Mouse (Mus musculus) kidney, embryonic 16.5 days (tissue): ENCODE results near the gene Crygs. TPM values are rescaled to one million over a fixed set of nuclear protein-coding genes. Genes with fewer than 3 reads are reported as not detected.
"Not testable (repeated sequence)": the region's sequence is repeated elsewhere in the genome, so short reads cannot be mapped to it uniquely, and the experiment has no call there.

Source experiments
- ATAC-seq: fragments of 200-750 bp; cut with Nextera tagmentation; 2 replicates; pipeline ENCODE4 v1.8.0; 2017; ENCODE audit warnings: moderate TSS enrichment; ENCODE audit not compliant: low FRiP score, low TSS enrichment
- H3K27ac ChIP-seq: fragments of 300-500 bp; sonication (generic); 2 replicates; pipeline ENCODE4 v1.5.1; 2014; ENCODE audit warnings: low read length
- H3K27me3 ChIP-seq: fragments of 300-500 bp; sonication (generic); 2 replicates; pipeline ENCODE4 v1.6.1; 2014; ENCODE audit warnings: low read length, control low read depth, mixed read lengths; ENCODE audit not compliant: insufficient read depth
- H3K36me3 ChIP-seq: fragments of 300-500 bp; sonication (generic); 2 replicates; pipeline ENCODE4 v1.6.1; 2014; ENCODE audit warnings: low read length, control low read depth, mixed read lengths; ENCODE audit not compliant: insufficient read depth
- H3K4me1 ChIP-seq: fragments of 300-500 bp; sonication (generic); 2 replicates; pipeline ENCODE4 v1.6.1; 2014; ENCODE audit warnings: low read length, control low read depth, mixed read lengths; ENCODE audit not compliant: insufficient read depth
- H3K4me2 ChIP-seq: fragments of 300-500 bp; sonication (generic); replicated peaks from 2 replicates; pipeline ENCODE4 v1.6.1; 2014; ENCODE audit warnings: low read depth, low read length
- H3K4me3 ChIP-seq: fragments of 300-500 bp; sonication (generic); 2 replicates; pipeline ENCODE4 v1.5.1; 2014; ENCODE audit warnings: mild to moderate bottlenecking, low read length
- H3K9ac ChIP-seq: fragments of 300-500 bp; sonication (generic); replicated peaks from 2 replicates; pipeline ENCODE4 v1.6.1; 2014; ENCODE audit warnings: low read length
- H3K9me3 ChIP-seq: fragments of 300-500 bp; sonication (generic); 2 replicates; pipeline ENCODE4 v1.6.1; 2016; ENCODE audit warnings: low read length, control low read depth
- WGBS: fragments of 180-500 bp; shearing (Covaris S2); extraction: QIAGEN DNeasy Blood & Tissue Kit; methylation state at CpG from one replicate; pipeline ENCODE4 v1.1.7; 2014; 5-methylcytosine and 5-hydroxymethylcytosine counted together
- polyA plus RNA-seq: library from polyadenylated mRNA; unstranded; fragments of >200 nt; fragmentation: Nextera tagmentation; extraction: Ambion mirVana; gene quantifications from 2 replicates; pipeline ENCODE4 v1.2.1, GENCODE M21; 2015

Gene Crygs
- polyA plus RNA-seq, 1 experiment from 2014 or later, result 0.31 TPM

- no peak for ATAC-seq
- no peak overlapping the region for H3K27ac ChIP-seq
- no peak overlapping the region for H3K4me3 ChIP-seq
- H3K4me1 ChIP-seq, result no peaks in the 10 kb centered on the region
- no peaks in the 10 kb centered on the region for H3K9me3 ChIP-seq
- H3K27me3 ChIP-seq, result no peaks in the 10 kb centered on the region
- no peaks in the 10 kb centered on the region for H3K36me3 ChIP-seq
- 80% methylated on average over 5 of the region's 5 CpGs for WGBS
- no peak overlapping the region for H3K9ac ChIP-seq
- no peak overlapping the region for H3K4me2 ChIP-seq
Measured at GRCm38 (mm10) chr16:22797521-22797920, 13.9 kb downstream of the Crygs start.

- ATAC-seq, result no peak
- WGBS, result 87% methylated on average over 3 of the region's 3 CpGs
- H3K4me3 ChIP-seq, result no peak overlapping the region
- no peaks in the 10 kb centered on the region for H3K27me3 ChIP-seq
- H3K4me2 ChIP-seq, result no peak overlapping the region
- H3K4me1 ChIP-seq, result no peaks in the 10 kb centered on the region
- no peaks in the 10 kb centered on the region for H3K36me3 ChIP-seq
- no peak overlapping the region for H3K9ac ChIP-seq
- no peaks in the 10 kb centered on the region for H3K9me3 ChIP-seq
- H3K27ac ChIP-seq, result no peak overlapping the region
Measured at GRCm38 (mm10) chr16:22795497-22795896, 15.9 kb downstream of the Crygs start.

- Histone ChIP-seq H3K27ac (no peak overlapping the region), H3K4me2 (no peak overlapping the region), H3K36me3 (no peaks in the 10 kb centered on the region), H3K9me3 (no peaks in the 10 kb centered on the region), H3K9ac (no peak overlapping the region), H3K27me3 (no peaks in the 10 kb centered on the region), H3K4me1 (no peaks in the 10 kb centered on the region), H3K4me3 (no peak overlapping the region)
- no peak for ATAC-seq
- WGBS, result 16% methylated on average over 2 of the region's 2 CpGs
Measured at GRCm38 (mm10) chr16:22791235-22791634, 20.1 kb downstream of the Crygs start.

GRCm38 (mm10) chr16:22789908-22790367 lies 21.4 kb downstream of the Crygs start:
- ATAC-seq, result no peak
- no peak overlapping the region for H3K4me2 ChIP-seq
- WGBS, result 41% methylated on average over 9 of the region's 10 CpGs
- H3K9ac ChIP-seq, result no peak overlapping the region
- no peak overlapping the region for H3K27ac ChIP-seq
- H3K9me3 ChIP-seq, result no peaks in the 10 kb centered on the region
- H3K4me3 ChIP-seq, result no peak overlapping the region
- H3K36me3 ChIP-seq, result no peaks in the 10 kb centered on the region
- H3K4me1 ChIP-seq, result no peaks in the 10 kb centered on the region
- H3K27me3 ChIP-seq, result no peaks in the 10 kb centered on the region

- ATAC-seq, result no peak
Measured at GRCm38 (mm10) chr16:22782686-22783085, 28.7 kb downstream of the Crygs start.

GRCm38 (mm10) chr16:22779228-22779835 lies 32.0 kb downstream of the Crygs start:
- no peak for ATAC-seq
- Histone ChIP-seq H3K27ac (no peak overlapping the region), H3K9ac (no peak overlapping the region), H3K9me3 (no peaks in the 10 kb centered on the region), H3K36me3 (no peaks in the 10 kb centered on the region), H3K4me1 (no peaks in the 10 kb centered on the region), H3K4me3 (no peak overlapping the region), H3K4me2 (no peak overlapping the region), H3K27me3 (no peaks in the 10 kb centered on the region)
- WGBS, result 92% methylated on average over 3 of the region's 3 CpGs

More at GRCm38 (mm10) chr16:22782686-22783085, 28.7 kb downstream of the Crygs start:
- no peak overlapping the region for H3K9ac ChIP-seq
- no peaks in the 10 kb centered on the region for H3K36me3 ChIP-seq
- no peaks in the 10 kb centered on the region for H3K4me1 ChIP-seq
- H3K27me3 ChIP-seq, result no peaks in the 10 kb centered on the region
- H3K4me3 ChIP-seq, result no peak overlapping the region
- H3K9me3 ChIP-seq, result no peaks in the 10 kb centered on the region
- WGBS, result 80% methylated on average over 5 of the region's 5 CpGs
- H3K27ac ChIP-seq, result no peak overlapping the region
- H3K4me2 ChIP-seq, result no peak overlapping the region

- not testable (repeated sequence) for H3K4me3 ChIP-seq, H3K27ac ChIP-seq, H3K4me2 ChIP-seq, H3K27me3 ChIP-seq, H3K9me3 ChIP-seq, H3K4me1 ChIP-seq, H3K9ac ChIP-seq, ATAC-seq, H3K36me3 ChIP-seq
- WGBS, result 88% methylated on average over 12 of the region's 12 CpGs
Measured at GRCm38 (mm10) chr16:22778296-22778695, 33.1 kb downstream of the Crygs start.

GRCm38 (mm10) chr16:22775471-22775985 lies 35.8 kb downstream of the Crygs start:
- Histone ChIP-seq H3K4me2 (no peak overlapping the region), H3K9ac (no peak overlapping the region), H3K36me3 (no peaks in the 10 kb centered on the region), H3K4me1 (no peaks in the 10 kb centered on the region), H3K27ac (no peak overlapping the region), H3K27me3 (no peaks in the 10 kb centered on the region), H3K9me3 (no peaks in the 10 kb centered on the region), H3K4me3 (no peak overlapping the region)
- no peak for ATAC-seq
- 78% methylated on average over 5 of the region's 5 CpGs for WGBS

- ATAC-seq, result no peak
Measured at GRCm38 (mm10) chr16:22768661-22769060, 42.7 kb downstream of the Crygs start.

GRCm38 (mm10) chr16:22767405-22767804 lies 44.0 kb downstream of the Crygs start:
- no peak overlapping the region for H3K4me3 ChIP-seq
- no peaks in the 10 kb centered on the region for H3K9me3 ChIP-seq
- H3K27ac ChIP-seq, result no peak overlapping the region
- H3K36me3 ChIP-seq, result no peaks in the 10 kb centered on the region
- H3K9ac ChIP-seq, result no peak overlapping the region
- H3K4me1 ChIP-seq, result no peaks in the 10 kb centered on the region
- no peak for ATAC-seq
- H3K4me2 ChIP-seq, result no peak overlapping the region
- no peaks in the 10 kb centered on the region for H3K27me3 ChIP-seq
- 93% methylated on average over 3 of the region's 3 CpGs for WGBS

More at GRCm38 (mm10) chr16:22768661-22769060, 42.7 kb downstream of the Crygs start:
- Histone ChIP-seq H3K36me3 (no peaks in the 10 kb centered on the region), H3K4me3 (no peak overlapping the region), H3K27me3 (no peaks in the 10 kb centered on the region), H3K4me1 (no peaks in the 10 kb centered on the region), H3K27ac (no peak overlapping the region), H3K4me2 (no peak overlapping the region), H3K9ac (no peak overlapping the region), H3K9me3 (no peaks in the 10 kb centered on the region)
- 84% methylated on average over 8 of the region's 8 CpGs for WGBS
